Mouse (Mus musculus): ENCODE data around the gene Ccdc187. TPM values are rescaled to one million over a fixed set of nuclear protein-coding genes. Genes with fewer than 3 reads are reported as not detected.

Gene Ccdc187
- polyA plus RNA-seq, 1 experiment from 2014 or later: 0.58 TPM

DNA sequence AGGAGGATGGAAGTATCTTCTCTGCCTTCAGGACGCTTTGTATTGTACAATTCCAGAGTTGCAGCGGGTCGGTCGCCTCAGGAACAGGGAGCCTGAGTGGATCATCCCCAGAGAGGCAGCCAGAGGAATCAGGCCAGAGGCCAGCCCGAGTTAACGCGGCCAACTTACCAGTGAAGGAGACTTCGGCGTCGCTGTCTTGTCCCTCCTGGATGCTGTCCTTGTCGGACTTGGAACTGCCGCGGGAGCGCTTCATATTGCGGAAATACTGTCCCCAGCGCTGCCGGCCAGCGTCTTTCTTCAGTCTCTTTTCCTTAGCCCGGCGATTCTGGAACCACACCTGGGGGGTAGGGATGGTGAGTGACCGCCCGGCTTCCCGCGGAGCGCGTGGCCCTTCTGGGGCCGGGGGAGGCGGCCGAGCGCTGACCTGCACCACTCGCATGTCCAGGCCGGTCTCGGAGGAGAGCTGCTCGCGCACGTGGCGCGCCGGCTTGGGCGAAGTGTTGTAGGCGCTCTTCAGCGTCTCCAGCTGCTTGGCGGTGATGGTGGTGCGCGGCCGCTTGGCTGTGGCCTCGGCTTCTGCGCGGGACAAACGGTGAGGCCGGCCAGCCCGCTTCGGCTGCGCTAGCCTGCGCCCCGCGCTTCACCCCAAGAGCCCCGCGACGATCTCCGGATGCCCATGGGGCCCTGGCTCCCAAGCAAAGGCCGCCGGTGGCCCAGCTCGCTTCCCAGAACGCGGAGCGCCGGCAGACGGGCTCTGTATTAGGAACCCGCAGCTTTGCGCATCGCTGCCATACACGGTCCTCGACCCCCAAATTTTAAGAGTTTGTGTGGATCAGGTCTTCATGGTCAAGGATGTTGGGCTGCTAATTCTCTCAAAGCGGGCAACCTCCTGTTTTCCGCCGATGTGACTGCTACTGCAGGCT lies 92.2 kb downstream of the Ccdc187 start:
- Histone ChIP-seq H3K4me1 (ENCODE audit: control insufficient read depth, insufficient read depth, low read length) (0 out of 2 replicates have a peak, but pooled peaks cover 6% of the 10 kb centered on the region), H3K36me3 (ENCODE audit: control insufficient read depth, insufficient read depth, low read length) (no peaks in the 10 kb centered on the region), H3K9ac (ENCODE audit: low read length) (no peak overlapping the region), H3K4me2 (ENCODE audit: low read depth, low read length) (no peak overlapping the region), H3K9me3 (replicated peaks; ENCODE audit: control insufficient read depth, low read length) (no peaks in the 10 kb centered on the region), H3K27me3 (ENCODE audit: control insufficient read depth, insufficient read depth, low read length) (peaks cover 97% of the 10 kb centered on the region), H3K27ac (ENCODE audit: low read length) (no peak overlapping the region), H3K4me3 (replicated peaks; ENCODE audit: low read length) (no peak overlapping the region)
- WGBS: under 1% methylated on average over 77 of the region's 77 CpGs
- no peak for ATAC-seq (ENCODE audit: insufficient read depth, low FRiP score)

DNA sequence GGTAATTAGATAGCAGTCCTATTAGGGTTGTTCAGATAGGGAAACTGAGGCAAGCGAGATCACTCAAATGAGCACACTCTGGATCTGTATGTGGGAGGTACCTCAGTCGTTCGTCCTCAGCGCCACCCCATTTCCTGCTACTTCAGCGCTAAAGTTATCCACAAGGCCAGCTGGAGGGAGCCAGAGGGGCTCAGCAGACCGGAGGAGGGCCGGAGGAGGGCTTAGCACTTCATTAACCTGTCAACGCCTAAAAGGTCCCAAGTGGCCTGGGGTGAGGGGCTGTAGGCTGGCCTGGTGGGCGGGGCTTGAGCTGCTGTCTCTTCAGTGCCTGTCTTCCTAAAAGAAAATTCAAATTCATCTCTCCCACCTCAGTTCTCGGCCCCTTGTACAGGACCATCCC lies 95.9 kb downstream of the Ccdc187 start:
- Histone ChIP-seq H3K36me3 (ENCODE audit: control insufficient read depth, insufficient read depth, low read length) (no peaks in the 10 kb centered on the region), H3K9me3 (replicated peaks; ENCODE audit: control insufficient read depth, low read length) (no peaks in the 10 kb centered on the region), H3K4me1 (ENCODE audit: control insufficient read depth, insufficient read depth, low read length) (0 out of 2 replicates have a peak, but pooled peaks cover 6% of the 10 kb centered on the region), H3K4me2 (ENCODE audit: low read depth, low read length) (no peak overlapping the region; the same call in 1 of the 2 replicates), H3K27me3 (ENCODE audit: control insufficient read depth, insufficient read depth, low read length) (peaks cover 91% of the 10 kb centered on the region), H3K4me3 (replicated peaks; ENCODE audit: low read length) (no peak overlapping the region), H3K9ac (ENCODE audit: low read length) (no peak overlapping the region), H3K27ac (ENCODE audit: low read length) (no peak overlapping the region)
- ATAC-seq (ENCODE audit: insufficient read depth, low FRiP score): no peak
- 0% methylated on average over 10 of the region's 10 CpGs for WGBS

DNA sequence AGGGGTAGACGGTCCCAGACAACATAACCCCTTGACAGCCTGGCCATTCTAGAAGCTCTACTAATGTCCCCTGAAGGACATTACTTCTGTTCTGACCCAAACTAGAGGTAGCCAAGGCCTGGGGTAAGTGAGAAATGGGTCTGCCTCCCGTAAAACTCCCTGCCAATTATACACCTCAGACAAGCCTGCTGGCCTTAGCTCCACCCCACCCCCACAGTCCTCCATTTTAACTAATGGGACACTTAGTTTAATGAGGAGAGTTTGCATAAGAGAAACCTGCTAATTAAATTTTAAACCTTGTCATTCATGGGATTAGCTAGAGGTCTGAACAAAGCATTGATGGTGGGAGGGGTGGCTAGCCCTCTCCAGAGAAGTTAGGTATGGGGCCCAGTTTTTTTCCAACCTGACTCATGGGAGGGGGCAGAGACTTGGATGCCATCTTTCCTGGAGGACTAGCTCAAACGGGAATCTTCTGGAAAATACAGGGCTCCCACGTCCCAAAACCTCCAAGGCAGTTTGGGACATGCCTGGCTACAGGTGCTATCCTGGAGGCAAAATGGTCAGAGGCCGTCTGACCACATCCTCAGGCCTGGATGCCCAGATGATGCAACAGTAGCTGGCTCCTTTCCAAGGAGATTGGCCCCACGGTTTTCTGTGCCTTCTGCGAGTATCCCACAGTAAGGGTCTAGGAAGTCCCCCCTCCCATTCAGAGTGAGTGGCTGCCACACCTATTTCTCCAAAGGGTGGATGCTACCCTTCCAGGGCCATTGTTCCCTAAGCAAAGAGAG lies 99.6 kb downstream of the Ccdc187 start:
- Histone ChIP-seq H3K9me3 (replicated peaks; ENCODE audit: control insufficient read depth, low read length) (no peaks in the 10 kb centered on the region), H3K9ac (ENCODE audit: low read length) (no peak overlapping the region), H3K27me3 (ENCODE audit: control insufficient read depth, insufficient read depth, low read length) (peaks cover 54% of the 10 kb centered on the region), H3K4me1 (ENCODE audit: control insufficient read depth, insufficient read depth, low read length) (0 out of 2 replicates have a peak, but pooled peaks cover 6% of the 10 kb centered on the region), H3K4me2 (ENCODE audit: low read depth, low read length) (no peak overlapping the region), H3K27ac (ENCODE audit: low read length) (no peak overlapping the region), H3K36me3 (ENCODE audit: control insufficient read depth, insufficient read depth, low read length) (no peaks in the 10 kb centered on the region), H3K4me3 (replicated peaks; ENCODE audit: low read length) (no peak overlapping the region)
- 40% methylated on average over 7 of the region's 7 CpGs for WGBS
- no peak for ATAC-seq (ENCODE audit: insufficient read depth, low FRiP score)

Other genes with a start within 250 kb of the Ccdc187 start
- 16.8 and 18.8 TPM in 2 replicates for gene Nacc2, start 171.3 kb downstream of the Ccdc187 start, polyA plus RNA-seq (2015; fragmentation: Nextera tagmentation; extraction: Ambion mirVana)
- gene Lhx3, start 86.3 kb downstream of the Ccdc187 start, polyA plus RNA-seq (2015; fragmentation: Nextera tagmentation; extraction: Ambion mirVana): not detected in 2 replicates
- 23.2 and 24.1 TPM in 2 replicates for gene Qsox2, start 57.0 kb downstream of the Ccdc187 start, polyA plus RNA-seq (2015; fragmentation: Nextera tagmentation; extraction: Ambion mirVana)
- 28.8 and 33.0 TPM in 2 replicates for gene Gpsm1, start 21.0 kb upstream of the Ccdc187 start, polyA plus RNA-seq (2015; fragmentation: Nextera tagmentation; extraction: Ambion mirVana)
- 20.5 and 23.8 TPM in 2 replicates for gene Dnlz, start 57.6 kb upstream of the Ccdc187 start, polyA plus RNA-seq (2015; fragmentation: Nextera tagmentation; extraction: Ambion mirVana)
- gene Card9, start 66.4 kb upstream of the Ccdc187 start, polyA plus RNA-seq (2015; fragmentation: Nextera tagmentation; extraction: Ambion mirVana): 1.1 and 1.5 TPM in 2 replicates
- 25.8 and 26.1 TPM in 2 replicates for gene Snapc4, start 86.1 kb upstream of the Ccdc187 start, polyA plus RNA-seq (2015; fragmentation: Nextera tagmentation; extraction: Ambion mirVana)
- gene Entr1, start 94.8 kb upstream of the Ccdc187 start, polyA plus RNA-seq (2015; fragmentation: Nextera tagmentation; extraction: Ambion mirVana): 98.7 and 105 TPM in 2 replicates
- 97.0 and 104 TPM in 2 replicates for gene Pmpca, start 94.8 kb upstream of the Ccdc187 start, polyA plus RNA-seq (2015; fragmentation: Nextera tagmentation; extraction: Ambion mirVana)
- gene Inpp5e, start 114.6 kb upstream of the Ccdc187 start, polyA plus RNA-seq (2015; fragmentation: Nextera tagmentation; extraction: Ambion mirVana): 15.2 and 15.9 TPM in 2 replicates
- 28.2 and 31.5 TPM in 2 replicates for gene Sec16a, start 150.7 kb upstream of the Ccdc187 start, polyA plus RNA-seq (2015; fragmentation: Nextera tagmentation; extraction: Ambion mirVana)
- gene Notch1, start 222.1 kb upstream of the Ccdc187 start, polyA plus RNA-seq (2015; fragmentation: Nextera tagmentation; extraction: Ambion mirVana): 14.1 and 15.4 TPM in 2 replicates

Measured in stomach, embryonic 16.5 days (tissue).